Mouse (Mus musculus) right cerebral cortex, postnatal 36 days (tissue): Measurements from ENCODE around the gene Ncstn.

ENCODE experiments used
- DNase-seq, 2 experiments: peaks; one replicate each; pipeline ENCODE4 v3.0.0; 2022; ENCODE audit warnings: low spot score in 2 of 2, mixed read lengths in 1 of 2

Gene Ncstn

GRCm38 (mm10) chr1:172072604-172073003 is 10.0 kb downstream of the Ncstn start:
- DNase-seq: no peak

GRCm38 (mm10) chr1:172071556-172071955 is 11.0 kb downstream of the Ncstn start:
- DNase-seq: no peak

GRCm38 (mm10) chr1:172070227-172070626 is 12.4 kb downstream of the Ncstn start:
- DNase-seq: no peak

- DNase-seq: peak in 1 of 2 experiments; percentile 28
Measured at GRCm38 (mm10) chr1:172064613-172065141, 17.9 kb downstream of the Ncstn start.

GRCm38 (mm10) chr1:172063291-172064023 is 19.1 kb downstream of the Ncstn start:
- DNase-seq: no peak

GRCm38 (mm10) chr1:172062101-172062500 is 20.5 kb downstream of the Ncstn start:
- DNase-seq: no peak

- no peak for DNase-seq
Measured at GRCm38 (mm10) chr1:172061217-172061616, 21.4 kb downstream of the Ncstn start.

- no peak for DNase-seq
Measured at GRCm38 (mm10) chr1:172060659-172061058, 21.9 kb downstream of the Ncstn start.

- no peak for DNase-seq
Measured at GRCm38 (mm10) chr1:172058874-172059273, 23.7 kb downstream of the Ncstn start.

- DNase-seq: no peak
Measured at GRCm38 (mm10) chr1:172058321-172058720, 24.3 kb downstream of the Ncstn start.

- no peak for DNase-seq
Measured at GRCm38 (mm10) chr1:172057491-172057921, 25.1 kb downstream of the Ncstn start, which contains the start of gene Nhlh1. Gene Nhlh1 (minus strand): TSS chr1:172057573.

GRCm38 (mm10) chr1:172056251-172056650 is 26.3 kb downstream of the Ncstn start:
- DNase-seq: peak; percentile 34 to 44

- DNase-seq: no peak
Measured at GRCm38 (mm10) chr1:172053541-172054440, 28.8 kb downstream of the Ncstn start.

- no peak for DNase-seq
Measured at GRCm38 (mm10) chr1:172052766-172053279, 29.8 kb downstream of the Ncstn start.

GRCm38 (mm10) chr1:172049131-172049782 is 33.3 kb downstream of the Ncstn start:
- no peak for DNase-seq

- DNase-seq: no peak
Measured at GRCm38 (mm10) chr1:172048241-172048734, 34.3 kb downstream of the Ncstn start.

- DNase-seq: no peak
Measured at GRCm38 (mm10) chr1:172046938-172047337, 35.7 kb downstream of the Ncstn start.

- no peak for DNase-seq
Measured at GRCm38 (mm10) chr1:172046410-172046809, 36.2 kb downstream of the Ncstn start.

- DNase-seq: no peak
Measured at GRCm38 (mm10) chr1:172029914-172030313, 52.7 kb downstream of the Ncstn start.

GRCm38 (mm10) chr1:172028394-172029275 is 54.0 kb downstream of the Ncstn start, which contains the start of gene Vangl2:
Gene Vangl2 (minus strand): TSS chr1:172028444.
- no peak for DNase-seq
